In the genomic region with DNA sequence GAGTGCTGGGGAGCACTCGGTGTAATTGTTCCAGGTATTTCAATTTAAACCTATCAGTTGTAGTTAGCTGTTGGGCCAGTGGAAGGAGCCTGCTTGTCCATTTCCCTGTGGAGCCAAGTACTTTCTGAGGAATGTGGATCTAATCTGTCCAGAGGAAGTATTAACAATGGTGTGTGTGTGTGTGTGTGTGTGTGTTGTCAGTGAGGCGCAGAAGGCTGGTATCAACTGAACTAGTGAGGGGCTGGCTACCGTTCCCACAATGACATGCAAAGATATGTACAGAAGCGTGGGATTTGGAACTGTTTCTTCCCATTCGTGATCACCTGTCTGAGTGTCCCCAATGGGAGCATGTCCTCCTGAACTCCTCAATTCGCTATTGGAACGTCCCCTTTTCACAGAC, we compare ENCODE assay signal across 12 mouse cellular contexts. TPM values are rescaled to one million over a fixed set of nuclear protein-coding genes. Genes with fewer than 3 reads are reported as not detected.
DNase-seq lines count a peak whose midpoint lies in the region; ATAC-seq and TF ChIP-seq lines count a peak whose summit lies in the region.
"Had no signal": no experiment of that assay in that cellular context is flagged by ENCODE, and none has a peak within 500 bp of the region (broad histone marks: within the 10 kb centered on the region; RNA-seq: fewer than 3 reads in every experiment).

No protein-coding gene starts in this region.

- TF ChIP-seq EP300 in heart, adult 2 months (IDR thresholded peaks at IDR 0.05; ENCODE audit: insufficient read depth, low read depth, low read length), result 0 out of 2 replicates have a peak, but pooled peaks have one; percentile 41

- no peak overlapping the region for H3K9ac ChIP-seq in heart, adult 2 months (ENCODE audit: low read depth, low read length)
- no peak overlapping the region for H3K9ac ChIP-seq in stomach, embryonic 14.5 days (replicated peaks; ENCODE audit: low read depth, low read length)
- H3K9ac ChIP-seq: liver, embryonic 13.5 days had no signal

- H3K79me2 ChIP-seq in heart, adult 2 months (replicated peaks; ENCODE audit: control insufficient read depth, insufficient read depth, low read length), result no peaks in the 10 kb centered on the region

- no peaks in the 10 kb centered on the region for H3K9me3 ChIP-seq in heart, embryonic 10.5 days
- H3K9me3 ChIP-seq in stomach, embryonic 14.5 days (ENCODE audit: control insufficient read depth, low read depth, low read length), result no peaks in the 10 kb centered on the region
- H3K9me3 ChIP-seq: liver, embryonic 13.5 days had no signal

- H3K4me2 ChIP-seq in stomach, embryonic 14.5 days (replicated peaks; ENCODE audit: low read depth, low read length), result peak overlapping the region; percentile 91
- H3K4me2 ChIP-seq: liver, embryonic 13.5 days had no signal

- intact Hi-C loops in heart, adult 2 months (cut with DNase I), result loop anchor here (5.0 kb wide), 1 partner anchor 100 kb away; no protein-coding TSS in a partner anchor
- intact Hi-C loops in heart, postnatal 14 days (cut with DNase I), result loop anchor here (5.0 kb wide), 1 partner anchor 100 kb away; no protein-coding TSS in a partner anchor

- peaks cover 5% of the 10 kb centered on the region; the same call in 1 of the 2 replicates for H3K27me3 ChIP-seq in heart, adult 2 months (ENCODE audit: control insufficient read depth, insufficient read depth, low read length)
- peaks cover 53% of the 10 kb centered on the region for H3K27me3 ChIP-seq in heart, embryonic 10.5 days (ENCODE audit: insufficient read depth, poor library complexity, severe bottlenecking)
- peaks cover 10% of the 10 kb centered on the region; the same call in 1 of the 2 replicates for H3K27me3 ChIP-seq in stomach, embryonic 14.5 days (ENCODE audit: control insufficient read depth, insufficient read depth, low read length)

- peak overlapping the region; percentile 2; the same call in 1 of the 2 replicates for H3K27ac ChIP-seq in heart, adult 2 months
- no peak overlapping the region for H3K27ac ChIP-seq in heart, embryonic 10.5 days
- no peak overlapping the region for H3K27ac ChIP-seq in stomach, embryonic 14.5 days (ENCODE audit: low read length)
- H3K27ac ChIP-seq: liver, embryonic 13.5 days had no signal

- H3K36me3 ChIP-seq in heart, adult 2 months (ENCODE audit: control insufficient read depth, insufficient read depth, low read length), result no peaks in the 10 kb centered on the region
- no peaks in the 10 kb centered on the region for H3K36me3 ChIP-seq in heart, embryonic 10.5 days
- H3K36me3 ChIP-seq in stomach, embryonic 14.5 days (ENCODE audit: control insufficient read depth, insufficient read depth, low read length), result no peaks in the 10 kb centered on the region
- H3K36me3 ChIP-seq: liver, embryonic 13.5 days had no signal

- peak in 1 of 2 experiments; percentile 6 for DNase-seq in heart, adult 2 months
- no peak for DNase-seq in heart, embryonic 10.5 days (ENCODE audit: low spot score)
- peak; percentile 8 for DNase-seq in lung, postnatal 14 days
- DNase-seq in lung, adult 18-20 months, result no peak
- DNase-seq in heart, postnatal 14 days, result peak; percentile 4 to 5
- DNase-seq in spleen, postnatal 4 days (ENCODE audit: low spot score in 2 of 2), result no peak
- DNase-seq in right cerebral cortex, postnatal 4 days, result no peak
- DNase-seq: gastrocnemius, postnatal 25 days; liver, embryonic 13.5 days; spleen, adult 18-20 months had no signal

- 0 out of 2 replicates have a peak, but pooled peaks have one; percentile 8 for TF ChIP-seq CTCF in heart, adult 2 months (IDR thresholded peaks at IDR 0.05)

- peak overlapping the region; percentile 63; the same call in 1 of the 2 replicates for H3K4me3 ChIP-seq in heart, adult 2 months
- H3K4me3 ChIP-seq in heart, embryonic 10.5 days, result no peak overlapping the region; the same call in 1 of the 2 replicates
- H3K4me3 ChIP-seq in stomach, embryonic 14.5 days (ENCODE audit: low read depth, low read length), result peak overlapping the region; percentile 58
- H3K4me3 ChIP-seq: liver, embryonic 13.5 days; myocyte had no signal

- H3K4me1 ChIP-seq in heart, adult 2 months (ENCODE audit: control insufficient read depth, insufficient read depth, low read length), result no peaks in the 10 kb centered on the region; the same call in 1 of the 2 replicates
- peaks cover 30% of the 10 kb centered on the region for H3K4me1 ChIP-seq in heart, embryonic 10.5 days
- no peaks in the 10 kb centered on the region; the same call in none of the 2 replicates for H3K4me1 ChIP-seq in stomach, embryonic 14.5 days (ENCODE audit: control insufficient read depth, insufficient read depth, low read length)

- TF ChIP-seq POLR2A in heart, adult 2 months (IDR thresholded peaks at IDR 0.05; ENCODE audit: insufficient read depth, low read depth, low read length), result no peak

- 32% methylated on average over 7 of the region's 7 CpGs for WGBS in heart, adult 2 months
- 45% methylated on average over 7 of the region's 7 CpGs for WGBS in heart, embryonic 10.5 days
- 58% methylated on average over 7 of the region's 7 CpGs for WGBS in stomach, embryonic 14.5 days

- no peak for ATAC-seq in stomach, embryonic 14.5 days (ENCODE audit: insufficient number of reproducible peaks, insufficient read depth, low FRiP score, low read depth)

RNA-seq across cellular contexts. Expression of a gene that starts 3.2 kb away (rescaled TPM):
- total RNA-seq in heart, adult 2 months (2021), result 1 to 10 TPM in 1 of 2 experiments, under 1 TPM in 1; 0.96 to 1.3 TPM
- 0.74 and 1.00 TPM in 2 replicates for polyA plus RNA-seq in heart, adult 2 months (2012; rRNA removed)
- polyA plus RNA-seq in heart, embryonic 10.5 days (2016; fragmentation: Nextera tagmentation; extraction: Ambion mirVana), result 1.2 TPM in 2 replicates
- total RNA-seq in heart, postnatal 14 days (2021), result 1 to 10 TPM; 1.3 to 1.8 TPM
- 7.5 and 8.4 TPM in 2 replicates for polyA plus RNA-seq in stomach, embryonic 14.5 days (2014; fragmentation: Nextera tagmentation; extraction: Ambion mirVana)
- polyA plus RNA-seq: myocyte had no signal

Comparison
In these comparisons a context has a peak if more than half of its experiments do, and no peak if none do; other contexts are left out.
1. DNase-seq: peak in lung, postnatal 14 days (single experiment) and heart, postnatal 14 days (2 of 2); none in heart, embryonic 10.5 days (single experiment), lung, adult 18-20 months (0 of 2), spleen, postnatal 4 days (0 of 2) and right cerebral cortex, postnatal 4 days (single experiment).